ENCODE assay signal across 16 mouse cellular contexts in genomic region chr5:140219252-140219651, GRCm38 (mm10).
"Had no signal": no experiment of that assay in that cellular context is flagged by ENCODE, and none has a peak within 500 bp of the region (broad histone marks: within the 10 kb centered on the region; RNA-seq: fewer than 3 reads in every experiment).

No protein-coding gene starts in this region.

- H3K27ac ChIP-seq: kidney, postnatal 0 days; layer of hippocampus, adult 2 months; left cerebral cortex, adult 2 months; liver, embryonic 13.5 days; midbrain, embryonic 12.5 days; midbrain, embryonic 15.5 days; neural tube, embryonic 13.5 days had no signal

- DNase-seq: kidney, adult 2 months; kidney, postnatal 25 days; layer of hippocampus, postnatal 36 days; liver, embryonic 13.5 days; lung, adult 2 months; lung, postnatal 14 days; lung, postnatal 4 days; right cerebral cortex, postnatal 14 days; right cerebral cortex, postnatal 4 days had no signal

- H3K4me1 ChIP-seq: liver, embryonic 13.5 days had no signal

- H3K9me3 ChIP-seq: liver, embryonic 13.5 days; midbrain, embryonic 12.5 days; midbrain, embryonic 15.5 days; neural tube, embryonic 13.5 days had no signal

- H3K9ac ChIP-seq: liver, embryonic 13.5 days; midbrain, embryonic 12.5 days; midbrain, embryonic 15.5 days; neural tube, embryonic 13.5 days had no signal

- H3K4me3 ChIP-seq: layer of hippocampus, adult 2 months; left cerebral cortex, adult 2 months; liver, embryonic 13.5 days; midbrain, embryonic 12.5 days; midbrain, embryonic 15.5 days; neural tube, embryonic 13.5 days had no signal

- H3K36me3 ChIP-seq: liver, embryonic 13.5 days; midbrain, embryonic 12.5 days; midbrain, embryonic 15.5 days; neural tube, embryonic 13.5 days had no signal

- H3K27me3 ChIP-seq: liver, embryonic 13.5 days; midbrain, embryonic 12.5 days; midbrain, embryonic 15.5 days; neural tube, embryonic 13.5 days had no signal

- ATAC-seq: intestine, postnatal 0 days; midbrain, embryonic 15.5 days had no signal
